Mouse (Mus musculus): ENCODE results near the gene Ncaph2.

DNA sequence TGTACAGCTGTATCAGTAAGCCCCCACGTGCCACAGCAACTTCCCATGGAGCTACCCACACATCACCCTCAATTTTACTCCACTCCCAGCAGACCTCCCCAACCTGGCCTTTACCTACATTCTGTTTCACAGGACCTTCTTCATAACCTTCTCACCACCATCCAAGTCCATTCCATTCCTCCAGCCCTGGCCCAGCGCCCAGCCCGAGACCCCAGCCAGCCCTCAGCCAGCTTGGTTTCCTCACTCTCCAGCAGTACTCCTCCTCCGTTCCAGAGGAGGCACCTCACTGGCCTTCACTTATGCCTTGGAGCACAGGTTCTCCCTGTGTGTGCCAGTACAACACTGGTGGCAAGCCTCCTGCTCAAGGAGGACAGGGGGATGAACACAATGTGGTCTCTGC lies 42.2 kb upstream of the Ncaph2 start:
- TF ChIP-seq CTCF (IDR thresholded peaks at IDR 0.05; ENCODE audit: insufficient read depth, low read depth, low read length) (no peak), POLR2A (IDR thresholded peaks at IDR 0.05; ENCODE audit: insufficient read depth, low read depth, low read length) (no peak)

Measured in olfactory bulb, adult 2 months (tissue).